Mouse (Mus musculus): Measurements from ENCODE around the gene Mrps27. TPM values are rescaled to one million over a fixed set of nuclear protein-coding genes. Genes with fewer than 3 reads are reported as not detected.

Gene Mrps27
- total and polyA plus RNA-seq, 2 experiments from 2014 or later: 54.2 to 70.8 TPM

- peaks cover 26% of the 10 kb centered on the region for H3K36me3 ChIP-seq (replicated peaks; ENCODE audit: control insufficient read depth, insufficient read depth, low read length)
- no peak for TF ChIP-seq CTCF (IDR thresholded peaks at IDR 0.05; ENCODE audit: low read depth)
- TF ChIP-seq EP300 (IDR thresholded peaks at IDR 0.05; ENCODE audit: low read depth): no peak
- H3K9ac ChIP-seq (replicated peaks; ENCODE audit: low read depth, low read length): no peak overlapping the region
- no peaks in the 10 kb centered on the region for H3K9me3 ChIP-seq (replicated peaks; ENCODE audit: control insufficient read depth, low read length)
- DNase-seq (ENCODE audit: low spot score): no peak
- no peaks in the 10 kb centered on the region for H3K27me3 ChIP-seq (ENCODE audit: control insufficient read depth, insufficient read depth, low read length)
- ATAC-seq (ENCODE audit: insufficient read depth, low read depth): no peak
- 87% methylated on average over 12 of the region's 12 CpGs for WGBS
- H3K4me2 ChIP-seq (ENCODE audit: low read depth, low read length): no peak overlapping the region
- H3K27ac ChIP-seq (ENCODE audit: low read depth): no peak overlapping the region
- no peak overlapping the region for H3K4me3 ChIP-seq (ENCODE audit: low read depth, low read length)
- H3K4me1 ChIP-seq (ENCODE audit: control insufficient read depth, insufficient read depth): 0 out of 2 replicates have a peak, but pooled peaks cover 9% of the 10 kb centered on the region
Observed at GRCm38 (mm10) chr13:99442434-99443249, 98.1 kb downstream of the Mrps27 start.

GRCm38 (mm10) chr13:99443484-99444175 lies 99.0 kb downstream of the Mrps27 start:
- ATAC-seq (ENCODE audit: insufficient read depth, low read depth) (no peak), DNase-seq (ENCODE audit: low spot score) (no peak)
- Histone ChIP-seq H3K27me3 (ENCODE audit: control insufficient read depth, insufficient read depth, low read length) (no peaks in the 10 kb centered on the region), H3K4me3 (ENCODE audit: low read depth, low read length) (no peak overlapping the region), H3K4me1 (ENCODE audit: control insufficient read depth, insufficient read depth) (0 out of 2 replicates have a peak, but pooled peaks cover 9% of the 10 kb centered on the region), H3K4me2 (ENCODE audit: low read depth, low read length) (no peak overlapping the region), H3K9ac (replicated peaks; ENCODE audit: low read depth, low read length) (no peak overlapping the region), H3K36me3 (replicated peaks; ENCODE audit: control insufficient read depth, insufficient read depth, low read length) (peaks cover 26% of the 10 kb centered on the region), H3K27ac (ENCODE audit: low read depth) (no peak overlapping the region), H3K9me3 (replicated peaks; ENCODE audit: control insufficient read depth, low read length) (no peaks in the 10 kb centered on the region)
- TF ChIP-seq CTCF (IDR thresholded peaks at IDR 0.05; ENCODE audit: low read depth): no peak
- TF ChIP-seq EP300 (IDR thresholded peaks at IDR 0.05; ENCODE audit: low read depth): no peak
- WGBS: 86% methylated on average over 7 of the region's 7 CpGs

GRCm38 (mm10) chr13:99444431-99444871 lies 99.9 kb downstream of the Mrps27 start:
- Histone ChIP-seq H3K9me3 (replicated peaks; ENCODE audit: control insufficient read depth, low read length) (no peaks in the 10 kb centered on the region), H3K27me3 (ENCODE audit: control insufficient read depth, insufficient read depth, low read length) (no peaks in the 10 kb centered on the region), H3K4me1 (ENCODE audit: control insufficient read depth, insufficient read depth) (0 out of 2 replicates have a peak, but pooled peaks cover 9% of the 10 kb centered on the region), H3K4me2 (ENCODE audit: low read depth, low read length) (no peak overlapping the region), H3K27ac (ENCODE audit: low read depth) (no peak overlapping the region), H3K9ac (replicated peaks; ENCODE audit: low read depth, low read length) (no peak overlapping the region), H3K4me3 (ENCODE audit: low read depth, low read length) (no peak overlapping the region), H3K36me3 (replicated peaks; ENCODE audit: control insufficient read depth, insufficient read depth, low read length) (peaks cover 26% of the 10 kb centered on the region)
- ATAC-seq (ENCODE audit: insufficient read depth, low read depth): no peak
- no peak for DNase-seq (ENCODE audit: low spot score)
- TF ChIP-seq EP300 (IDR thresholded peaks at IDR 0.05; ENCODE audit: low read depth) (no peak), CTCF (IDR thresholded peaks at IDR 0.05; ENCODE audit: low read depth) (no peak)
- WGBS: 58% methylated on average over 10 of the region's 10 CpGs

- no peak overlapping the region for H3K27ac ChIP-seq (ENCODE audit: low read depth)
- ATAC-seq (ENCODE audit: insufficient read depth, low read depth) (no peak), DNase-seq (ENCODE audit: low spot score) (peak; percentile 19)
Observed at GRCm38 (mm10) chr13:99444880-99445279, 100.3 kb downstream of the Mrps27 start.

GRCm38 (mm10) chr13:99447002-99447401 lies 102.4 kb downstream of the Mrps27 start:
- WGBS: 75% methylated on average over 7 of the region's 7 CpGs
- Histone ChIP-seq H3K27me3 (ENCODE audit: control insufficient read depth, insufficient read depth, low read length) (no peaks in the 10 kb centered on the region), H3K36me3 (replicated peaks; ENCODE audit: control insufficient read depth, insufficient read depth, low read length) (peaks cover 5% of the 10 kb centered on the region; the same call in 1 of the 2 replicates), H3K4me1 (ENCODE audit: control insufficient read depth, insufficient read depth) (0 out of 2 replicates have a peak, but pooled peaks cover 9% of the 10 kb centered on the region), H3K4me2 (ENCODE audit: low read depth, low read length) (no peak overlapping the region), H3K4me3 (ENCODE audit: low read depth, low read length) (no peak overlapping the region), H3K9ac (replicated peaks; ENCODE audit: low read depth, low read length) (no peak overlapping the region), H3K9me3 (replicated peaks; ENCODE audit: control insufficient read depth, low read length) (no peaks in the 10 kb centered on the region), H3K27ac (ENCODE audit: low read depth) (peak overlapping the region; percentile 23; the same call in 1 of the 2 replicates)
- DNase-seq (ENCODE audit: low spot score): no peak
- TF ChIP-seq EP300 (IDR thresholded peaks at IDR 0.05; ENCODE audit: low read depth) (no peak), CTCF (IDR thresholded peaks at IDR 0.05; ENCODE audit: low read depth) (no peak)
- no peak for ATAC-seq (ENCODE audit: insufficient read depth, low read depth)

More at GRCm38 (mm10) chr13:99444880-99445279, 100.3 kb downstream of the Mrps27 start:
- TF ChIP-seq CTCF (IDR thresholded peaks at IDR 0.05; ENCODE audit: low read depth) (no peak), EP300 (IDR thresholded peaks at IDR 0.05; ENCODE audit: low read depth) (no peak)
- no peaks in the 10 kb centered on the region for H3K27me3 ChIP-seq (ENCODE audit: control insufficient read depth, insufficient read depth, low read length)
- 0 out of 2 replicates have a peak, but pooled peaks cover 9% of the 10 kb centered on the region for H3K4me1 ChIP-seq (ENCODE audit: control insufficient read depth, insufficient read depth)
- peaks cover 22% of the 10 kb centered on the region for H3K36me3 ChIP-seq (replicated peaks; ENCODE audit: control insufficient read depth, insufficient read depth, low read length)
- H3K4me3 ChIP-seq (ENCODE audit: low read depth, low read length): no peak overlapping the region
- H3K4me2 ChIP-seq (ENCODE audit: low read depth, low read length): no peak overlapping the region
- no peak overlapping the region for H3K9ac ChIP-seq (replicated peaks; ENCODE audit: low read depth, low read length)
- no peaks in the 10 kb centered on the region for H3K9me3 ChIP-seq (replicated peaks; ENCODE audit: control insufficient read depth, low read length)
- WGBS: 14% methylated on average over 6 of the region's 6 CpGs

Measured in heart, postnatal 0 days (tissue).